Mouse (Mus musculus): Measurements from ENCODE around the gene Stip1. TPM values are rescaled to one million over a fixed set of nuclear protein-coding genes. Genes with fewer than 3 reads are reported as not detected.

Stip1 gene
- polyA plus RNA-seq, 1 experiment from 2014 or later, result 428 TPM

- no peaks in the 10 kb centered on the region; the same call in 1 of the 2 replicates for H3K36me3 ChIP-seq (ENCODE audit: control insufficient read depth, insufficient read depth, low read length)
- peak overlapping the region; percentile 50; the same call in 1 of the 2 replicates for H3K27ac ChIP-seq (ENCODE audit: low read depth, low read length)
- peak overlapping the region; percentile 67 for H3K4me2 ChIP-seq (ENCODE audit: low read depth, low read length, severe bottlenecking)
- H3K9ac ChIP-seq (ENCODE audit: low read length), result peak overlapping the region; percentile 62
- 15% methylated on average over 11 of the region's 11 CpGs for WGBS
- no peaks in the 10 kb centered on the region for H3K27me3 ChIP-seq (ENCODE audit: control insufficient read depth, insufficient read depth, low read length)
- H3K4me1 ChIP-seq (replicated peaks; ENCODE audit: control insufficient read depth, insufficient read depth, low read length), result peaks cover 22% of the 10 kb centered on the region
- ATAC-seq (replicated peaks; ENCODE audit: low FRiP score) (no peak), DNase-seq (ENCODE audit: low spot score) (no peak)
- peak overlapping the region; percentile 42 for H3K4me3 ChIP-seq (ENCODE audit: low read depth, low read length)
- H3K9me3 ChIP-seq (ENCODE audit: control insufficient read depth, low read length), result no peaks in the 10 kb centered on the region
These were observed 60.7 kb downstream of the Stip1 start for GRCm38 (mm10) chr19:6979001-6979479.

GRCm38 (mm10) chr19:6978639-6978974 lies 61.2 kb downstream of the Stip1 start:
- H3K4me1 ChIP-seq (replicated peaks; ENCODE audit: control insufficient read depth, insufficient read depth, low read length), result peaks cover 24% of the 10 kb centered on the region
- H3K4me3 ChIP-seq (ENCODE audit: low read depth, low read length), result peak overlapping the region; percentile 42

GRCm38 (mm10) chr19:6977759-6978638 lies 61.8 kb downstream of the Stip1 start:
- H3K4me2 ChIP-seq (ENCODE audit: low read depth, low read length, severe bottlenecking), result peak overlapping the region; percentile 67
- H3K36me3 ChIP-seq (ENCODE audit: control insufficient read depth, insufficient read depth, low read length), result no peaks in the 10 kb centered on the region; the same call in 1 of the 2 replicates
- H3K9ac ChIP-seq (ENCODE audit: low read length), result peak overlapping the region; percentile 27; the same call in 1 of the 2 replicates
- ATAC-seq (replicated peaks; ENCODE audit: low FRiP score) (no peak), DNase-seq (ENCODE audit: low spot score) (no peak)
- H3K27me3 ChIP-seq (ENCODE audit: control insufficient read depth, insufficient read depth, low read length), result no peaks in the 10 kb centered on the region
- peak overlapping the region; percentile 42; the same call in 1 of the 2 replicates for H3K4me3 ChIP-seq (ENCODE audit: low read depth, low read length)
- no peak overlapping the region for H3K27ac ChIP-seq (ENCODE audit: low read depth, low read length)
- H3K4me1 ChIP-seq (replicated peaks; ENCODE audit: control insufficient read depth, insufficient read depth, low read length), result peaks cover 24% of the 10 kb centered on the region
- 89% methylated on average over 13 of the region's 13 CpGs for WGBS
- H3K9me3 ChIP-seq (ENCODE audit: control insufficient read depth, low read length), result no peaks in the 10 kb centered on the region

More at GRCm38 (mm10) chr19:6978639-6978974, 61.2 kb downstream of the Stip1 start:
- ATAC-seq (replicated peaks; ENCODE audit: low FRiP score) (no peak), DNase-seq (ENCODE audit: low spot score) (no peak)
- H3K4me2 ChIP-seq (ENCODE audit: low read depth, low read length, severe bottlenecking), result peak overlapping the region; percentile 67
- H3K27me3 ChIP-seq (ENCODE audit: control insufficient read depth, insufficient read depth, low read length), result no peaks in the 10 kb centered on the region
- peak overlapping the region; percentile 62; the same call in 1 of the 2 replicates for H3K9ac ChIP-seq (ENCODE audit: low read length)
- 0 out of 2 replicates have a peak overlapping the region, but pooled peaks have one; percentile 20 for H3K27ac ChIP-seq (ENCODE audit: low read depth, low read length)
- H3K36me3 ChIP-seq (ENCODE audit: control insufficient read depth, insufficient read depth, low read length), result no peaks in the 10 kb centered on the region; the same call in 1 of the 2 replicates
- no peaks in the 10 kb centered on the region for H3K9me3 ChIP-seq (ENCODE audit: control insufficient read depth, low read length)
- 51% methylated on average over 3 of the region's 3 CpGs for WGBS

- under 1% methylated on average over 16 of the region's 16 CpGs for WGBS
- peaks cover 24% of the 10 kb centered on the region for H3K4me1 ChIP-seq (replicated peaks; ENCODE audit: control insufficient read depth, insufficient read depth, low read length)
- H3K27ac ChIP-seq (ENCODE audit: low read depth, low read length), result peak within 1 kb of the TSS; percentile 90
- H3K4me2 ChIP-seq (ENCODE audit: low read depth, low read length, severe bottlenecking), result peak within 1 kb of the TSS; percentile 92
- ATAC-seq (replicated peaks; ENCODE audit: low FRiP score) (no peak), DNase-seq (ENCODE audit: low spot score) (peak; percentile 82)
- H3K27me3 ChIP-seq (ENCODE audit: control insufficient read depth, insufficient read depth, low read length), result no peaks in the 10 kb centered on the region
- no peaks in the 10 kb centered on the region for H3K9me3 ChIP-seq (ENCODE audit: control insufficient read depth, low read length)
- no peaks in the 10 kb centered on the region; the same call in 1 of the 2 replicates for H3K36me3 ChIP-seq (ENCODE audit: control insufficient read depth, insufficient read depth, low read length)
- H3K4me3 ChIP-seq (ENCODE audit: low read depth, low read length), result peak within 1 kb of the TSS; percentile 86
- H3K9ac ChIP-seq (ENCODE audit: low read length), result peak within 1 kb of the TSS; percentile 94
These were observed 63.9 kb downstream of the Stip1 start, which contains the start of gene Plcb3 for GRCm38 (mm10) chr19:6975537-6976521. Gene Plcb3, minus strand, starts transcription at chr19:6976470.

- DNase-seq (ENCODE audit: low spot score) (peak; percentile 96), ATAC-seq (replicated peaks; ENCODE audit: low FRiP score) (peak; percentile 69)
- Histone ChIP-seq H3K36me3 (ENCODE audit: control insufficient read depth, insufficient read depth, low read length) (no peaks in the 10 kb centered on the region; the same call in 1 of the 2 replicates), H3K9me3 (ENCODE audit: control insufficient read depth, low read length) (no peaks in the 10 kb centered on the region), H3K9ac (ENCODE audit: low read length) (peak within 1 kb of the TSS; percentile 94), H3K4me3 (ENCODE audit: low read depth, low read length) (peak within 1 kb of the TSS; percentile 86), H3K27me3 (ENCODE audit: control insufficient read depth, insufficient read depth, low read length) (peaks cover 2% of the 10 kb centered on the region; the same call in 1 of the 2 replicates), H3K4me1 (replicated peaks; ENCODE audit: control insufficient read depth, insufficient read depth, low read length) (peaks cover 32% of the 10 kb centered on the region), H3K27ac (ENCODE audit: low read depth, low read length) (peak within 1 kb of the TSS; percentile 90), H3K4me2 (ENCODE audit: low read depth, low read length, severe bottlenecking) (peak within 1 kb of the TSS; percentile 92)
- WGBS, result under 1% methylated on average over 76 of the region's 84 CpGs
These were observed 65.3 kb downstream of the Stip1 start, which contains the start of gene Ppp1r14b for GRCm38 (mm10) chr19:6974211-6975205. Gene Ppp1r14b, plus strand, starts transcription at chr19:6974968.

- Histone ChIP-seq H3K4me1 (replicated peaks; ENCODE audit: control insufficient read depth, insufficient read depth, low read length) (peaks cover 27% of the 10 kb centered on the region), H3K27ac (ENCODE audit: low read depth, low read length) (no peak overlapping the region), H3K9me3 (ENCODE audit: control insufficient read depth, low read length) (no peaks in the 10 kb centered on the region), H3K4me2 (ENCODE audit: low read depth, low read length, severe bottlenecking) (peak overlapping the region; percentile 92), H3K4me3 (ENCODE audit: low read depth, low read length) (peak overlapping the region; percentile 86), H3K36me3 (ENCODE audit: control insufficient read depth, insufficient read depth, low read length) (no peaks in the 10 kb centered on the region; the same call in 1 of the 2 replicates), H3K27me3 (ENCODE audit: control insufficient read depth, insufficient read depth, low read length) (peaks cover 2% of the 10 kb centered on the region; the same call in 1 of the 2 replicates), H3K9ac (ENCODE audit: low read length) (peak overlapping the region; percentile 94)
- WGBS, result 40% methylated on average over 12 of the region's 12 CpGs
- DNase-seq (ENCODE audit: low spot score), result no peak
- ATAC-seq (replicated peaks; ENCODE audit: low FRiP score), result no peak
These were observed 66.1 kb downstream of the Stip1 start for GRCm38 (mm10) chr19:6973581-6974190.

- 88% methylated on average over 13 of the region's 13 CpGs for WGBS
- H3K9ac ChIP-seq (ENCODE audit: low read length), result no peak overlapping the region
- ATAC-seq (replicated peaks; ENCODE audit: low FRiP score), result no peak
- H3K4me1 ChIP-seq (replicated peaks; ENCODE audit: control insufficient read depth, insufficient read depth, low read length), result peaks cover 19% of the 10 kb centered on the region
- no peak overlapping the region for H3K4me2 ChIP-seq (ENCODE audit: low read depth, low read length, severe bottlenecking)
- no peak for DNase-seq (ENCODE audit: low spot score)
- H3K27ac ChIP-seq (ENCODE audit: low read depth, low read length), result no peak overlapping the region
- H3K4me3 ChIP-seq (ENCODE audit: low read depth, low read length), result no peak overlapping the region
- H3K9me3 ChIP-seq (ENCODE audit: control insufficient read depth, low read length), result no peaks in the 10 kb centered on the region
- H3K27me3 ChIP-seq (ENCODE audit: control insufficient read depth, insufficient read depth, low read length), result peaks cover 2% of the 10 kb centered on the region; the same call in 1 of the 2 replicates
- H3K36me3 ChIP-seq (ENCODE audit: control insufficient read depth, insufficient read depth, low read length), result no peaks in the 10 kb centered on the region; the same call in 1 of the 2 replicates
These were observed 67.4 kb downstream of the Stip1 start for GRCm38 (mm10) chr19:6972247-6972917.
